Mouse (Mus musculus): ENCODE measurements around the gene Sp3.

- TF ChIP-seq CTCF (IDR thresholded peaks at IDR 0.05) = no peak
- no peak for TF ChIP-seq EP300 (IDR thresholded peaks at IDR 0.05)
Observed at GRCm38 (mm10) chr2:73029846-73030245, 49.6 kb upstream of the Sp3 start.
